10 mouse cellular contexts compared by ENCODE assay signal in genomic region chr5:111762085-111762484, GRCm38 (mm10). TPM values are rescaled to one million over a fixed set of nuclear protein-coding genes. Genes with fewer than 3 reads are reported as not detected.
DNase-seq lines count a peak whose midpoint lies in the region; ATAC-seq lines count a peak whose summit lies in the region.
"Had no signal": no experiment of that assay in that cellular context is flagged by ENCODE, and none has a peak within 500 bp of the region (broad histone marks: within the 10 kb centered on the region; RNA-seq: fewer than 3 reads in every experiment).

No protein-coding gene starts in this region.

- no peaks in the 10 kb centered on the region for H3K36me3 ChIP-seq in hindbrain, embryonic 11.5 days (ENCODE audit: control insufficient read depth, insufficient read depth, low read length)
- no peaks in the 10 kb centered on the region for H3K36me3 ChIP-seq in stomach, embryonic 14.5 days (ENCODE audit: control insufficient read depth, insufficient read depth, low read length)

- H3K4me2 ChIP-seq in hindbrain, embryonic 11.5 days (replicated peaks; ENCODE audit: low read depth, low read length) = peak overlapping the region; percentile 59
- peak overlapping the region; percentile 55 for H3K4me2 ChIP-seq in stomach, embryonic 14.5 days (replicated peaks; ENCODE audit: low read depth, low read length)

- H3K4me1 ChIP-seq in hindbrain, embryonic 11.5 days (replicated peaks; ENCODE audit: control insufficient read depth, insufficient read depth, low read length) = peaks cover 12% of the 10 kb centered on the region
- H3K4me1 ChIP-seq in stomach, embryonic 14.5 days (ENCODE audit: control insufficient read depth, insufficient read depth, low read length) = no peaks in the 10 kb centered on the region; the same call in none of the 2 replicates

- H3K9me3 ChIP-seq in hindbrain, embryonic 11.5 days (ENCODE audit: control insufficient read depth, low read length) = no peaks in the 10 kb centered on the region
- H3K9me3 ChIP-seq in stomach, embryonic 14.5 days (ENCODE audit: control insufficient read depth, low read depth, low read length) = no peaks in the 10 kb centered on the region

- H3K9ac ChIP-seq in hindbrain, embryonic 11.5 days (ENCODE audit: low read depth, low read length) = 0 out of 2 replicates have a peak overlapping the region, but pooled peaks have one; percentile 46
- no peak overlapping the region for H3K9ac ChIP-seq in stomach, embryonic 14.5 days (replicated peaks; ENCODE audit: low read depth, low read length)

- under 1% methylated on average over 17 of the region's 17 CpGs for WGBS in hindbrain, embryonic 11.5 days
- WGBS in stomach, embryonic 14.5 days = 10% methylated on average over 17 of the region's 17 CpGs

- peak; percentile 75; the same call in 1 of the 2 replicates for ATAC-seq in hindbrain, embryonic 11.5 days (ENCODE audit: low FRiP score)
- ATAC-seq in stomach, embryonic 14.5 days (ENCODE audit: insufficient number of reproducible peaks, insufficient read depth, low FRiP score, low read depth) = no peak
- no peak for ATAC-seq in megakaryocyte-erythroid progenitor cell, adult 5-6 weeks (replicated peaks; ENCODE audit: low FRiP score, low TSS enrichment, poor library complexity, severe bottlenecking)
- ATAC-seq: Patski had no signal

- H3K27me3 ChIP-seq in hindbrain, embryonic 11.5 days (ENCODE audit: control insufficient read depth, insufficient read depth, low read length) = no peaks in the 10 kb centered on the region
- H3K27me3 ChIP-seq in stomach, embryonic 14.5 days (ENCODE audit: control insufficient read depth, insufficient read depth, low read length) = no peaks in the 10 kb centered on the region

- DNase-seq in urinary bladder, postnatal 25 days (ENCODE audit: low spot score) = peak; percentile 31
- no peak for DNase-seq in urinary bladder, postnatal 10 days (ENCODE audit: low spot score)
- peak; percentile 55 to 71 for DNase-seq in frontal cortex, postnatal 25 days (ENCODE audit: low spot score in 2 of 2)
- DNase-seq in hindbrain, embryonic 11.5 days (ENCODE audit: low spot score) = peak; percentile 87
- DNase-seq in layer of hippocampus, postnatal 10 days (ENCODE audit: low spot score in 2 of 2) = peak; percentile 76 to 81
- peak; percentile 10 for DNase-seq in lung, postnatal 25 days (ENCODE audit: low spot score)

- peak overlapping the region; percentile 94 for H3K27ac ChIP-seq in hindbrain, embryonic 11.5 days (ENCODE audit: low read depth, low read length)
- H3K27ac ChIP-seq in stomach, embryonic 14.5 days (ENCODE audit: low read length) = peak overlapping the region; percentile 48

- H3K4me3 ChIP-seq in hindbrain, embryonic 11.5 days (ENCODE audit: low read depth, low read length) = no peak overlapping the region
- H3K4me3 ChIP-seq in stomach, embryonic 14.5 days (ENCODE audit: low read depth, low read length) = peak overlapping the region; percentile 24; the same call in 1 of the 2 replicates

RNA-seq across cellular contexts. Expression of gene Gm26897, which starts 28.4 kb away (rescaled TPM):
- not detected in 2 replicates for polyA plus RNA-seq in hindbrain, embryonic 11.5 days (2014; fragmentation: Nextera tagmentation; extraction: Ambion mirVana)
- total RNA-seq in layer of hippocampus, postnatal 10 days (2021) = not detected
- not detected in 2 replicates for polyA plus RNA-seq in stomach, embryonic 14.5 days (2014; fragmentation: Nextera tagmentation; extraction: Ambion mirVana)
- total RNA-seq in megakaryocyte-erythroid progenitor cell, adult 5-6 weeks (2014; fragmentation: Nextera tagmentation) = not detected in 2 replicates
- not detected in 2 replicates for total RNA-seq in megakaryocyte-erythroid progenitor cell, adult 5-6 weeks (2017)
- total RNA-seq: liver, adult 2 months had no signal
- polyA plus RNA-seq: liver, adult 2 months; Patski had no signal
